Mouse (Mus musculus): ENCODE measurements at regions not wholly inside any gene's neighbourhood (a gene's known extent, or its start where the extent isn't known, plus 50 kb on each side); places are given as distances from the start of the nearest gene placed in this dataset.

DNA sequence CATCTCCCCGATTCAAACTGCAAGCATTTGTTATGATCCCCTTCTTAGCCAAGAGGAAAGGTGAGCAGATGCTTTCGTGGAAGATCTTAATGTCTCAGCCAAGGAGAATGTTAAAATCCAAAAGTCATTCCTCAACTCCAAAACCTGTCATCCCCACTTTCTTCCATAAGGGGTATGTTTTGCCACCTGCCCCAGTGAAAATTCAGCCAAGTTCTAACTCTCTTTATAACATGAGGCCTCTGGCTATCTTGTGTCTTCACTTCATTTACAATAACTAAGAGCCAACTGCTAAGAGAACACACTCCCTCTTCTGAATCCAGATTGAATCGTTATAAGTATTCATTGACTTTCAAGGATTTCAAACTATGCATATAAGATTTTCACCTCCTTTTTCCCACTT is 246.7 kb upstream of the Adam34 start:
- no peak for DNase-seq (ENCODE audit: low spot score in 2 of 2)

DNA sequence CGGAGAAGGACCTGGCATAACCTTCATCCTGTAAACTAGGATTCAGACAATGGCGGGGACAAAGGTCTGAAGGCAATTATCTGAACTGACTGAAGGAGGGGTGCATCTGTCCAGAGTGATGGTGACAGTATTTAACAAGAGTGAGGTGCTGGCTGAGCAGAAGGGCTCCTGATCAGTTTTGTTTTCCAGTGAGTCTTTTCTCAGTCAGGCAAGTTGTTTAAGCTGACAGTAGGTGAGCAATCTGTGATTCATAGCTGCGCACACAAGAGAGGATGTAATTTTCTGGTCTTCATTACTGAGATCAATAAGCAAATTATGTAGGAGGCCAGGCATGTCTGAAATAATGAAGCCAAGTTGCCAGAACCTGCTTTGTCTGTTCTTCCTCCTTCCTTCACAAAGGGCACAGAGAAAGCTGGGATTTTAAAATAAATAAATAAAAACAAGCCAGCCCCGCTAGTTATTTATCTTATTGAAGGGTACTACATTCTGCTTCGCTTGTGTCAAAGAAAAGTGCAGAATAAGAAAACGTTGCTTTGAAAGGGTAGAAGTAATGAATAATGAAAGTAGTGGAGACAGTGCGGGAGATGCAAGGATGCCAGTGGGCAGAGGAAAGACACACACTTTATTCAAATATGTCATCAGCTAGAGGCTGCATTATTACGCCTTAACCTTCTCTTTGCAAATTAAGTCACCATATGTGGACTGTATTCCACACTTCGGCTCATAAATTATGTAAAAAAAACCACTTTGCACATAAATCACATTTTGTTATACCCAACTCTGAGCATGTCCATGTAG is 239.6 kb upstream of the Adam34 start:
- DNase-seq (ENCODE audit: low spot score in 2 of 2): peak in 1 of 2 experiments; percentile 4

GRCm38 (mm10) chr8:43948807-43949206 is 239.0 kb upstream of the Adam34 start:
- no peak for DNase-seq (ENCODE audit: low spot score in 2 of 2)

GRCm38 (mm10) chr8:43931727-43932126 is 221.9 kb upstream of the Adam34 start:
- no peak for DNase-seq (ENCODE audit: low spot score in 2 of 2)

DNA sequence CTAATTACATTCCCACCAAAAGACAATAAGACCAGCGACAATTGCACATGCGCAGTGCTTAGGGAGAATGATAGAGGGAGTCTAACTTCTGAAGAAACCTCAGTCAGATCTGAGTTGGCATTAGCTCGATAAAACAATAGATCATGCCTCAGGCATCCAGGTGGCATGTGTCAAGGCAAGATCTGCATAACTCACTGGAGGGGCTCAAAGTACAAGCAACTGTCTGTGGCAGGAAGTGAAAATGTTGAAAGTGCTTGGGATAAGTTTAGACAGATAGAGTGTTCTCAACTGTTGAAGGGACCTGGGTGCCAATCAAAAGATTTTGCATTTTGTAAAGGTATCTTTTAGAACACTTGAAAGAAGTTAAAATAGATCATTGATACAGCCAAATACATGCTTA is 213.1 kb upstream of the Adam34 start:
- DNase-seq (ENCODE audit: low spot score in 2 of 2): no peak

DNA sequence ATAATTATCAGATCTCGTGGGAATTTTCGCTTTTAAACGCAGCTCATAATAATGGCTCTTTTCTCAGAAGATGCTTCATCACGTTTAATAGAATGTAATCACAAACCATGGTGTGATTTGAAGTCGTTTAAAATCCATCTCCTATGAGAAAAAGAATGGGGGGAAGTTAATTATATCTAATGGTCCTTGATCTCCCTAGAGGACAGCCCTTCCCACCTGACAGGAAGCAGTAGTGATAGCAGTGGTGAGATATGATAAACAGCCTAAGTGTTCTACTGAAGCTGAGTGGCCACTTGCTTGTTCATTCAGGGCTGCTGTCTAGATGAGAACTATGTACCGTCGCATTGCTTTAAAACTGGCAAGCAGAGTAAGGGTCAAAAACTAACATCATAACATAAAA is 211.4 kb upstream of the Adam34 start:
- no peak for DNase-seq (ENCODE audit: low spot score in 2 of 2)

GRCm38 (mm10) chr8:43906119-43906518 is 196.3 kb upstream of the Adam34 start:
- no peak for DNase-seq (ENCODE audit: low spot score in 2 of 2)

DNA sequence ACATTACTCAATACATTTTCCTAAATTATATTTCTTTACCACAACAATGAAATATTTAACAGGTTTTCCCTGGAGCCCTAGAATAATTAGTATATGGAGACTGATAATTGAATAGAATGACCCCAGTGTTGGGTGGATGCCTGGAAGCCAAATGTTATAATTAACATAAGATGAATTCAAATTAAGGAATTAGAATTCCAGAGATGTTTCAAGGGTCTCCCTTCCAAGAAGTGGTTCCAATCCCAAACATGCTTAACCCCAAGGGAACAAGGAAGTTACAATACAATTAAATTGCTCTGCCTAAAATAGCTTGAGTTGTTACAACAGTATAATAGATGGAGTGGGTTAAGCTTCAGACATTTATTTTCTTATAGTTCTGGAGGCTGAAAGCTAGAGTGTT is 185.3 kb upstream of the Adam34 start:
- no peak for DNase-seq (ENCODE audit: low spot score in 2 of 2)

DNA sequence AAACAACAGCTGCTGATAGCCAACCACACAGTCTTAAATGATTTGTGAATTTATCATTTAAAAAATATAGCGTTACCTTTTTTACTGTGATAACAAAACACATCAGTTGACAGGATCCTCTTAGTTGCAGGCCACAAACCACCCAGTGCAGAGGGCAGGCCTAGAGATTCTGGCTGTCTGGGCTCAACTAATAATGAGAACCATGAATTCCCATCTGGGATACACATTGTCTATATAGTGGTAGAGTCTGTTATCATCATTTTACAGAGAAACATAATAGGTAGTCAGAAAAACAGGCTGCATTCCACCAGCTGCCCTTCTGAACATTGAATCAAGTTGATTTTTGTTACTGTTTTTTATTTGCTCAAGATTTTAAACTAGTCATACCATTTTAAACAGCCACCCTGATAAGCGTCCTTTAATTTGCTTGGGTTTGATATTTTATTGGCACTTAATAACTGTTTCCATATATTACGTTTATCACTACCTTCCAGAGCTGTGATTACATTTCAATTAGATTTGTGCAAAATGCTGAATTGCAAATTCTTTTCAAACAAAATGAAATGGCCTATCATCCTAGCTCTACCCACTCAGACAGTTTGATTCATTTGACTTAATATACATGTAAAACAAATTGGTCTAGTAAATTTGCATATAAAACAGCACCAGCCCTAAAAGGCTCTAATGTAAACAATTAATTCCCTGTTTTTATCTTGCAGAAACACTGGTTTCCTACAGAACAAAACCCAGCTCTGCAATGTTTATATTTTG is 144.2 kb upstream of the Adam34 start:
- no peak for DNase-seq (ENCODE audit: low spot score in 2 of 2)
